Mouse (Mus musculus) liver, adult 2 months (tissue): Measurements from ENCODE around the gene Smad5. TPM values are rescaled to one million over a fixed set of nuclear protein-coding genes. Genes with fewer than 3 reads are reported as not detected.

Experiments
- DNase-seq: peaks from one replicate; pipeline ENCODE4 v3.0.0-alpha.2; 2011; ENCODE audit warnings: low read depth, low spot score; ENCODE audit errors: extremely low read depth
- H3K27ac ChIP-seq: fragments of 200-500 bp; replicated peaks from 2 replicates; pipeline ENCODE4 v1.5.1; 2012; ENCODE audit warnings: low read depth, mild to moderate bottlenecking, control low read depth, inconsistent platforms, low read length; ENCODE audit not compliant: insufficient read depth
- H3K27me3 ChIP-seq: fragments of 200-500 bp; 2 replicates; pipeline ENCODE4 v1.6.1; 2012; ENCODE audit warnings: mild to moderate bottlenecking, moderate library complexity, low read length, inconsistent platforms; ENCODE audit not compliant: control insufficient read depth, insufficient read depth
- H3K36me3 ChIP-seq: fragments of 200-500 bp; 2 replicates; pipeline ENCODE4 v1.6.1; 2012; ENCODE audit warnings: low read length, inconsistent platforms; ENCODE audit not compliant: control insufficient read depth, insufficient read depth
- H3K4me1 ChIP-seq: fragments of 200-500 bp; 2 replicates; pipeline ENCODE4 v1.6.1; 2011; ENCODE audit warnings: low read length; ENCODE audit not compliant: control insufficient read depth, insufficient read depth
- H3K4me3 ChIP-seq: fragments of 200-500 bp; 2 replicates; pipeline ENCODE4 v1.5.1; 2011; ENCODE audit warnings: low read depth, mild to moderate bottlenecking, control low read depth, low read length, moderate library complexity; ENCODE audit not compliant: insufficient read depth
- H3K79me2 ChIP-seq: fragments of 200-500 bp; 2 replicates; pipeline ENCODE4 v1.6.1; 2012; ENCODE audit warnings: inconsistent platforms, mild to moderate bottlenecking, low read length, moderate library complexity; ENCODE audit not compliant: control insufficient read depth, insufficient read depth
- H3K9ac ChIP-seq: fragments of 200-500 bp; 2 replicates; pipeline ENCODE4 v1.6.1; 2012; ENCODE audit warnings: low read depth, mild to moderate bottlenecking, control low read depth, inconsistent platforms, low read length
- CTCF ChIP-seq: fragments of 200-500 bp; IDR thresholded peaks from 2 replicates; pipeline ENCODE4 v1.5.1; 2011; ENCODE audit warnings: low read depth, low read length, control low read depth
- POLR2A ChIP-seq: fragments of 200-500 bp; IDR thresholded peaks from 2 replicates; pipeline ENCODE4 v1.6.1; 2011; ENCODE audit warnings: low read length, control low read depth; ENCODE audit not compliant: insufficient read depth; ENCODE audit errors: extremely low read depth
- WGBS: fragments of 180-500 bp; shearing (Covaris S2); methylation state at CpG from one replicate; pipeline ENCODE4 v1.1.7; 2018; 5-methylcytosine and 5-hydroxymethylcytosine counted together
- polyA plus RNA-seq: library from polyadenylated mRNA; depleted of rRNA; stranded (reverse); fragments of >200 nt; gene quantifications from 2 replicates; pipeline ENCODE4 v1.2.3, GENCODE M21; 2012
- total RNA-seq: library from RNA; depleted of rRNA; stranded (reverse); fragments of >200 nt; gene quantifications from 2 replicates; pipeline ENCODE4 v1.2.3, GENCODE M21; 2014

Smad5 gene
- total and polyA plus RNA-seq, 2 experiments: 10.0 to 13.1 TPM

GRCm38 (mm10) chr13:56770786-56771185 lies 68.0 kb downstream of the Smad5 start:
- DNase-seq: no peak
- WGBS: 68% methylated on average over 5 of the region's 5 CpGs
- no peaks in the 10 kb centered on the region for H3K36me3 ChIP-seq
- peak; percentile 19; the same call in 1 of the 2 replicates for TF ChIP-seq CTCF
- TF ChIP-seq POLR2A: no peak
- H3K27ac ChIP-seq: no peak overlapping the region
- no peaks in the 10 kb centered on the region for H3K27me3 ChIP-seq
- no peak overlapping the region for H3K9ac ChIP-seq
- H3K79me2 ChIP-seq: no peaks in the 10 kb centered on the region
- no peak overlapping the region for H3K4me3 ChIP-seq
- H3K4me1 ChIP-seq: no peaks in the 10 kb centered on the region

GRCm38 (mm10) chr13:56772592-56772991 lies 69.8 kb downstream of the Smad5 start:
- no peak for DNase-seq
- H3K27me3 ChIP-seq: no peaks in the 10 kb centered on the region
- H3K79me2 ChIP-seq: no peaks in the 10 kb centered on the region
- 43% methylated on average over 3 of the region's 3 CpGs for WGBS
- no peaks in the 10 kb centered on the region for H3K4me1 ChIP-seq
- no peak overlapping the region for H3K4me3 ChIP-seq
- TF ChIP-seq CTCF (peak; percentile 47), POLR2A (no peak)
- no peak overlapping the region for H3K27ac ChIP-seq
- H3K36me3 ChIP-seq: no peaks in the 10 kb centered on the region
- no peak overlapping the region for H3K9ac ChIP-seq

- no peaks in the 10 kb centered on the region for H3K4me1 ChIP-seq
- no peak overlapping the region for H3K9ac ChIP-seq
- H3K79me2 ChIP-seq: no peaks in the 10 kb centered on the region
- no peak for DNase-seq
- 53% methylated on average over 14 of the region's 14 CpGs for WGBS
- no peak overlapping the region for H3K4me3 ChIP-seq
- TF ChIP-seq POLR2A (no peak), CTCF (no peak)
- no peaks in the 10 kb centered on the region for H3K36me3 ChIP-seq
- H3K27me3 ChIP-seq: no peaks in the 10 kb centered on the region
- no peak overlapping the region for H3K27ac ChIP-seq
Observed at GRCm38 (mm10) chr13:56773262-56773870, 70.6 kb downstream of the Smad5 start.

- DNase-seq: no peak
- Histone ChIP-seq H3K9ac (no peak overlapping the region), H3K27ac (no peak overlapping the region), H3K27me3 (no peaks in the 10 kb centered on the region), H3K4me1 (no peaks in the 10 kb centered on the region), H3K79me2 (no peaks in the 10 kb centered on the region), H3K36me3 (no peaks in the 10 kb centered on the region), H3K4me3 (no peak overlapping the region)
- TF ChIP-seq POLR2A: no peak
- TF ChIP-seq CTCF: no peak
- WGBS: 70% methylated on average over 5 of the region's 5 CpGs
Observed at GRCm38 (mm10) chr13:56774304-56774703, 71.5 kb downstream of the Smad5 start.

- no peak for DNase-seq
- H3K36me3 ChIP-seq: no peaks in the 10 kb centered on the region
- no peaks in the 10 kb centered on the region for H3K4me1 ChIP-seq
- TF ChIP-seq POLR2A (no peak), CTCF (no peak)
- no peak overlapping the region for H3K4me3 ChIP-seq
- WGBS: 65% methylated on average over 13 of the region's 13 CpGs
- no peak overlapping the region for H3K9ac ChIP-seq
- H3K27ac ChIP-seq: no peak overlapping the region
- no peaks in the 10 kb centered on the region for H3K79me2 ChIP-seq
- H3K27me3 ChIP-seq: no peaks in the 10 kb centered on the region
Observed at GRCm38 (mm10) chr13:56780746-56781469, 78.1 kb downstream of the Smad5 start.

GRCm38 (mm10) chr13:56781697-56782096 lies 78.9 kb downstream of the Smad5 start:
- Histone ChIP-seq H3K36me3 (no peaks in the 10 kb centered on the region), H3K79me2 (no peaks in the 10 kb centered on the region), H3K27me3 (no peaks in the 10 kb centered on the region), H3K4me3 (no peak overlapping the region), H3K4me1 (no peaks in the 10 kb centered on the region), H3K9ac (no peak overlapping the region), H3K27ac (no peak overlapping the region)
- TF ChIP-seq POLR2A (no peak), CTCF (no peak)
- no peak for DNase-seq
- WGBS: 77% methylated on average over 3 of the region's 3 CpGs
